In the genomic region with DNA sequence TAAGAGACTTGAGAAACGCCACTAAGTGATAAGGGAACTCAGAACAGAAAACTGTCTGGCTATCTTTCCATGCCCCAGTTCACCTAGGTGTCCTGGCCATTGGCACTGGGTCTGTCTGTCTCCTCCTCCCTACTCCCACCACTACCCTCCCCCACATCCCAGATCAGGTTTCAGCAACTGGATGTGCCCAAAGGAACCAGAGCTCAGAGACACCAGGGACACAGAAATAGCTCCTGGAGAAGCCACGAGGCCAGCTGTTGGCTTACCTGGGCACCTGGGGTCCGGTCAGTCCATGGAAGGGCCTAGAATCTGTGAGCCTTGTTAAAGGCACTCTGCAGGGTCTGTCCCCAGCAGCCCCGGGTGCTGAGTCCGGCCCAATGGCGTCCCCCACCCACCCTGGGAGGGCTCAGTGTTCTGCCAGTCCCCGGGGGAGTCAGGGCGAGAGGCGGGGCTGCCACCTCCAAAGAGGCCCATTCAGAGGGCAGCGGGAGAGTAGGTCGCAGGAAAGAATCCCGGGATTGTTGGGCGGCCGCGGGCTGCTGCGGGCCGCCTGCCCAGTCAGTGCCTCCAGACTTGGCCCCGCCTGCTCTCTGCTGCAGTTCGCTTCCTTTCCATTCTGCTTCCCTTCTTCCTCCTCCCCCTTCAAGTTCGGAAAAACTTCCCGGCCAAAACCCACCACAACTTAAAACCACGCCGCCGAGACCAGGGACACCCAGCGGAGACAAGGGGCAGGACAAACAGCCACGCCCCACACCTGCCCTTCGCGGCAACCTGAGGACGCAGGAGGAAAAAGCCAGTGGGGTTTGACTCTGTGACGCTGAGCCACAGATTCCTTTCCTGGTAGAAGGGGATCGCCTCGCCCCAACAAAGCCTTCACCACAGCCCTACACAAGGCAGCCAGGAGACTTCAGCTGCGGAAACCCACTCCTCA, we compare ENCODE assay signal across 9 mouse cellular contexts.
A peak's percentile ranks its signal among the peaks of the same experiment; 100 is the strongest.
DNase-seq lines count a peak whose midpoint lies in the region; ATAC-seq and TF ChIP-seq lines count a peak whose summit lies in the region.
"Had no signal": no experiment of that assay in that cellular context is flagged by ENCODE, and none has a peak within 500 bp of the region (broad histone marks: within the 10 kb centered on the region; RNA-seq: fewer than 3 reads in every experiment).

No protein-coding gene starts in this region.

- peak overlapping the region; percentile 79 for H3K4me2 ChIP-seq in forebrain, embryonic 16.5 days (ENCODE audit: low read length)
- H3K4me2 ChIP-seq in heart, postnatal 0 days (ENCODE audit: low read depth, low read length), result peak overlapping the region; percentile 61
- H3K4me2 ChIP-seq in liver, embryonic 13.5 days, result peak overlapping the region; percentile 64

- TF ChIP-seq CTCF in thymus, adult 2 months (IDR thresholded peaks at IDR 0.05; ENCODE audit: borderline replicate concordance, control insufficient read depth, extremely low read depth, insufficient read depth, low read length, poor library complexity), result 0 out of 2 replicates have a peak, but pooled peaks have one; percentile 18
- TF ChIP-seq CTCF in heart, postnatal 0 days (IDR thresholded peaks at IDR 0.05; ENCODE audit: low read depth), result no peak

- H3K27ac ChIP-seq in thymus, adult 2 months (ENCODE audit: control insufficient read depth, insufficient read depth, low read length), result no peak overlapping the region; the same call in 1 of the 2 replicates
- H3K27ac ChIP-seq in forebrain, embryonic 16.5 days (ENCODE audit: low read length), result peak overlapping the region; percentile 48
- peak overlapping the region; percentile 93 for H3K27ac ChIP-seq in heart, postnatal 0 days (ENCODE audit: low read depth)
- peak overlapping the region; percentile 57 for H3K27ac ChIP-seq in liver, embryonic 13.5 days
- H3K27ac ChIP-seq: macrophage had no signal

- WGBS in thymus, adult 2 months, result 15% methylated on average over 33 of the region's 33 CpGs
- 1% methylated on average over 32 of the region's 33 CpGs for WGBS in forebrain, embryonic 16.5 days
- WGBS in heart, postnatal 0 days, result 1% methylated on average over 33 of the region's 33 CpGs
- WGBS in liver, embryonic 13.5 days (ENCODE audit: insufficient replicate concordance), result 2% methylated on average over 33 of the region's 33 CpGs

- H3K27me3 ChIP-seq in thymus, adult 2 months (ENCODE audit: control insufficient read depth, insufficient read depth, low read length), result no peaks in the 10 kb centered on the region
- H3K27me3 ChIP-seq in forebrain, embryonic 16.5 days (replicated peaks; ENCODE audit: control insufficient read depth, insufficient read depth, low read length), result no peaks in the 10 kb centered on the region
- H3K27me3 ChIP-seq in heart, postnatal 0 days (ENCODE audit: control insufficient read depth, insufficient read depth, low read length), result no peaks in the 10 kb centered on the region
- H3K27me3 ChIP-seq in liver, embryonic 13.5 days, result peaks cover 21% of the 10 kb centered on the region; the same call in 1 of the 2 replicates

- peak overlapping the region; percentile 51 for H3K4me3 ChIP-seq in thymus, adult 2 months (ENCODE audit: control insufficient read depth, insufficient read depth, low read length)
- H3K4me3 ChIP-seq in forebrain, embryonic 16.5 days (replicated peaks; ENCODE audit: low read length), result peak overlapping the region; percentile 44
- peak overlapping the region; percentile 57 for H3K4me3 ChIP-seq in heart, postnatal 0 days (ENCODE audit: low read depth, low read length)
- peak overlapping the region; percentile 46 for H3K4me3 ChIP-seq in liver, embryonic 13.5 days (replicated peaks)

- no peak for TF ChIP-seq POLR2A in thymus, adult 2 months (IDR thresholded peaks at IDR 0.05; ENCODE audit: control insufficient read depth, extremely low read depth, insufficient read depth, low read length, poor library complexity)

- H3K4me1 ChIP-seq in thymus, adult 2 months (replicated peaks; ENCODE audit: control insufficient read depth, insufficient read depth, low read length), result peaks cover 12% of the 10 kb centered on the region
- H3K4me1 ChIP-seq in forebrain, embryonic 16.5 days (replicated peaks; ENCODE audit: control insufficient read depth, insufficient read depth, low read length), result peaks cover 25% of the 10 kb centered on the region
- peaks cover 54% of the 10 kb centered on the region for H3K4me1 ChIP-seq in heart, postnatal 0 days (ENCODE audit: control insufficient read depth, insufficient read depth)
- peaks cover 20% of the 10 kb centered on the region for H3K4me1 ChIP-seq in liver, embryonic 13.5 days (replicated peaks)

- no peaks in the 10 kb centered on the region for H3K36me3 ChIP-seq in thymus, adult 2 months (ENCODE audit: control insufficient read depth, insufficient read depth, low read length)
- H3K36me3 ChIP-seq in forebrain, embryonic 16.5 days (ENCODE audit: control insufficient read depth, insufficient read depth), result no peaks in the 10 kb centered on the region
- H3K36me3 ChIP-seq in heart, postnatal 0 days (replicated peaks; ENCODE audit: control insufficient read depth, insufficient read depth, low read length), result no peaks in the 10 kb centered on the region
- H3K36me3 ChIP-seq in liver, embryonic 13.5 days, result no peaks in the 10 kb centered on the region

- peak; percentile 88 for ATAC-seq in forebrain, embryonic 16.5 days
- ATAC-seq in heart, postnatal 0 days (ENCODE audit: insufficient read depth, low read depth), result peak; percentile 88
- peak; percentile 46 for ATAC-seq in liver, embryonic 13.5 days (ENCODE audit: low read depth)

- DNase-seq in thymus, adult 2 months, result peak; percentile 13
- DNase-seq in thymus, postnatal 10 days (ENCODE audit: low spot score in 2 of 2), result no peak
- DNase-seq in heart, postnatal 0 days (ENCODE audit: low spot score), result peak; percentile 86
- DNase-seq in kidney, postnatal 25 days, result peak; percentile 70 to 84
- no peak for DNase-seq in liver, embryonic 13.5 days
- DNase-seq in neural tube, embryonic 10.5 days (ENCODE audit: extremely low spot score, low spot score), result peak; percentile 70
- DNase-seq in thymus, postnatal 14 days, result peak; percentile 16

- 0 out of 2 replicates have a peak, but pooled peaks have one; percentile 25 for TF ChIP-seq EP300 in heart, postnatal 0 days (IDR thresholded peaks at IDR 0.05; ENCODE audit: low read depth)

- peak overlapping the region; percentile 63 for H3K9ac ChIP-seq in forebrain, embryonic 16.5 days (replicated peaks; ENCODE audit: low read depth, low read length)
- H3K9ac ChIP-seq in heart, postnatal 0 days (replicated peaks; ENCODE audit: low read depth, low read length), result peak overlapping the region; percentile 41
- peak overlapping the region; percentile 45 for H3K9ac ChIP-seq in liver, embryonic 13.5 days

- no peaks in the 10 kb centered on the region for H3K9me3 ChIP-seq in forebrain, embryonic 16.5 days (ENCODE audit: control insufficient read depth, low read length)
- no peaks in the 10 kb centered on the region for H3K9me3 ChIP-seq in heart, postnatal 0 days (replicated peaks; ENCODE audit: control insufficient read depth, low read length)
- H3K9me3 ChIP-seq in liver, embryonic 13.5 days (replicated peaks), result no peaks in the 10 kb centered on the region

Comparison
In these comparisons a context has a peak if more than half of its experiments do, and no peak if none do; other contexts are left out.
1. DNase-seq: peak in thymus, adult 2 months (single experiment), heart, postnatal 0 days (single experiment), kidney, postnatal 25 days (2 of 2), neural tube, embryonic 10.5 days (single experiment) and thymus, postnatal 14 days (single experiment); none in thymus, postnatal 10 days (0 of 2) and liver, embryonic 13.5 days (single experiment).
2. Peak in every context shown above with its lines, with median percentiles within 50 percentile points of each other: H3K4me3 ChIP-seq, ATAC-seq, H3K4me2 ChIP-seq and H3K9ac ChIP-seq.